Mouse (Mus musculus): ENCODE data around the gene Ppp1r37.

Ppp1r37 gene

GRCm38 (mm10) chr7:19572926-19573775, 10.3 kb upstream of the Ppp1r37 start:
- in situ Hi-C loops (cut with MboI, MseI) = no loop called here

- in situ Hi-C loops (cut with MboI, MseI) = no loop called here
These were observed 6.8 kb upstream of the Ppp1r37 start for GRCm38 (mm10) chr7:19569647-19570046.

GRCm38 (mm10) chr7:19567426-19567825, 4.5 kb upstream of the Ppp1r37 start:
- in situ Hi-C loops (cut with MboI, MseI) = no loop called here

- in situ Hi-C loops (cut with MboI, MseI) = no loop called here
These were observed 2.9 kb upstream of the Ppp1r37 start for GRCm38 (mm10) chr7:19565803-19566202.

DNA sequence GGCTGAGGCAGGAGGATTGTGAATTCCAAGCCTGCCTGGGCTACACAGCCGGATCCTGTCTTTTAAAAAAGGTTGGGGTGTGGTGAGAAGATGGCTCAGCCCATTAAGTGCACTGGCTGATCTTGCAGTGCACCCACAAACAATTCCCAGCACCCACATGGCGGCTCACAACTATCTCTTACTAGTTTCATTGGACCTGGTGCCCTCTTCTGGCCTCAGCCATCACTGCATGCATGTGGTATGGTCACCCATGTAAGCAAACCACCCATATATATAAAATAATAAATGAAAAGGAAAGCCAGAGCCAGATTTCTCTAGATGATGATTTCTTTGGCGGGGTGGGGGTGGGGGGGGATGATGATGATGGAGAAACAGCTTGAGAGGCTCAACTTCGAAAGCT, 1.6 kb upstream of the Ppp1r37 start:
- in situ Hi-C loops (cut with MboI, MseI) = no loop called here

DNA sequence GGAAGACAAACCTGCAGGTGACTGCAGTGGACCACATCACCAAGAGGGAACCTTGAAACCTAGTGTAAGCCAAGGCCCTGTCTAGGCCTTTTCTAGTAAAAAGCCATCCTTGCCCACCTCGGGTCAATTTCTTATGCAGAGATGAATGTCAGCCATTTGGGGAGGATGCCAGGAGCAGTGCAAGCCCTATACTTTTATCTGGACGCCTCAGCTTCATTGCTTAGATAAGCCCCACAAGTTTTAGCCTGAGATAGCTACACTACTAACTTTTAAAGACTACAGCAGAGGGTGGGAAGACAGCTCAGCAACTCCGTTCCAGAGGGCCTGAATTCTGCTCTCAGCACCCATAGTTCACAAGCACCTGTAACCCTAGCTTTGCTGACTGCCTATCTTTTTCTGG, 1.0 kb upstream of the Ppp1r37 start:
- in situ Hi-C loops (cut with MboI, MseI) = no loop called here

- in situ Hi-C loops (cut with MboI, MseI) = no loop called here
These were observed 872 bp downstream of the Ppp1r37 start for GRCm38 (mm10) chr7:19561765-19562642.

DNA sequence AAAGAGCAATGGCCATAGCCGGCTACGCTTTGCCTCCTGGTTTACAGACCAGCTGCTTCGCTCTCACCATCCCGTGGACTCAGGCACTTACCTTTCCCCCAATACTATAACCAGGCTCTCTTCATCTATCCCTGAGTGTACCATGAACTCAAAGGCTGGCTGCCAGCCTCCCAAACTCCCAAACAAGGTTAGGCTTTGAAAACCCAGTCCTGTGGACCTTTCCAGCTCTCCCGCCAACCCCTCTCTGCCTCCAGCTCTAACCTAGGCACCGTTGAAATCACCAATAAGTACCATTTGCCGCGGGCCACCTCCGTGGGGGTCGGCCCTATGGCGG, 1.5 kb downstream of the Ppp1r37 start:
- in situ Hi-C loops (cut with MboI, MseI) = no loop called here

DNA sequence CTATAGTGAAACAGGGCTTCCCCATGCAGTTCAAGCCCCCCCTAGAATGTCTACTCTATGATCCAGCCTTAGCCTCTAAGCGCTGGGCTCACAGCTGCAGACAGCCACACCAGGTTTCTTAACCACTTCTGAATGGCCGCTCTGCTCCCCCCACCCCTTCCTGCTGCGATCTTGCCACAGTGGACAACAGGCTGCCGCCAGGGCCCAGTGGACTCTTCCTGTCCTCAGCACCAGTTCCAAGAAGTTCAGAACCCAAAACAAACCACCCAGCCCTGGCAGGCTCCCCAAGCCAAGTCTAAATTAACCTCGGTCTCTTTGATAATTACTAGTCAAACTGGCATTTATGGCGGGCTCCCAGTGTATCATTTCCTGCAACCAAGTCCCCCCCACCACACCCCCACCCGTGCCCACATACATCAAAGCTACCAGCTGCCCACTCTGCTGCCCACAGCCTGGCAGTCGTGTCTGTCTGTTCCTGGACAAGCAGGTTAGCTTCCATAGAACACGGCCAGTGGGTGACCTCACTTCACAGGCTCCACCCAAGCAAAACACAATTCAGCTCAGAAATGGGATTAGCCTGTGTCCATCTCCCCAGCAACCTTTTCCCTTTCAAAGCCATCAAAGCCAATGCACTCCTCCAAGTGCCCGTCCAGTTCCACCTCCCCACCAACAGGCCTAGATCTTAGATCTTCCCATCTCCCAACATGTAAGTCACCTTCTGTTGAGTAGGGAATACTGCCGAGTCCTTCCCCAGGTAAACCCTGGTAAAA, 2.2 kb downstream of the Ppp1r37 start:
- in situ Hi-C loops (cut with MboI, MseI) = no loop called here

DNA sequence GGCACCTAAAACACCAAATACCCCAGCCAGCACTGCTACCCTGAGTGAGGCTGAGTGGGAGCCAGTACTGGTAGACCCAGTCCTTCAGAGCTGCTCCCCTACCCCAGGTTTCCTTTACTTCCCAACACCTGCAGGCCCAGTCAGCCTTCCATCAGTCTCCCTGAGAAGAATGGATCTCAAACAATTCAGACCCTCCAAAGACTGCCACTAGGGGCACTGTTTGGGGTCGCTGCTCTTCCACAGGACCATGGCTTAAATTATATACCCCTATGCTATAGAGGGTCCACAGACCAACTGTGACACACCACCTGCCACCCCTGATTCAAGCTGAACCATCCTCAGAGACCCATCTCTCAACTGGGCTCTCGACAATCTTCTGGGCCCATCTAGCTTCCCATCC, 3.9 kb downstream of the Ppp1r37 start:
- in situ Hi-C loops (cut with MboI, MseI) = no loop called here

GRCm38 (mm10) chr7:19557982-19558900, 4.6 kb downstream of the Ppp1r37 start:
- in situ Hi-C loops (cut with MboI, MseI) = no loop called here

- in situ Hi-C loops (cut with MboI, MseI) = no loop called here
These were observed 5.8 kb downstream of the Ppp1r37 start for GRCm38 (mm10) chr7:19557086-19557485.

- in situ Hi-C loops (cut with MboI, MseI) = no loop called here
These were observed 8.7 kb downstream of the Ppp1r37 start for GRCm38 (mm10) chr7:19554168-19554567.

DNA sequence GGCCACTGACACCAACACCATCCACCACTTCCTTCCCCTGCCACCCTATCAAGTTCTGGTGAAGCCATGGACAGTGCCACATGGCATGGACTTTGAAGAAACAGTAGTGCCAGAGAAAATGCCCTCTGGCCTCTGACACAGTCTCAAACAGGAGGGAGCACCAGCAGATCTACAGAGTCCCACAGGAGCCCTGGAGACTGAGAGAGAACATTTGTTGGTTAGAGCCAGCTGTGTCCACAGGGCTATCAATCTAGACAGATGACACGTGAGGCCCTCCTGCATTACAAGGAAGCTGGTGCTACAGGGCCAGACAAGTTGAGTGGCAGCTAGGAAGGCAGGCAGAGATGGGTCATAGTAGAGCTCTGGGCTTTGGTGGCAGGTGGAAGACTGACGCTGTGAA, 10.4 kb downstream of the Ppp1r37 start:
- in situ Hi-C loops (cut with MboI, MseI) = no loop called here

DNA sequence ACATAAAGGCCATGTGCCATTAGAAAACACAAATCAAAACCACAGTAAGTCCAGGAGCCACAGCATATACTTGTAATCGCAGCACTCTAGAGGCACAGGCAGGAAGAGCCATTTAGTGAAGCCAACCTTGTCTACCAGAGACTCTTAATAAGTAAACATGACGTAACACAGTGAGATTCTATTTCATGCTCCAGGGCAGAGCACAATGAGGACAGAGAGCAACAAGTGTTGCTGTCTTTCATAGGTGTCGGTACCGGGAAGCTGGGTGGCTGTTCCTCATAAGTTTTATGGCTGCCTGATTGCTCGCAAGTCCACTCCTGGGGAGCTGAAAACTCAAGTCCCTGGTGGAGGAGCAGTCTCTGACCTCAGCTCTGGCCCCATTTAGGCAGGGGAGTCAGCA, 11.2 kb downstream of the Ppp1r37 start:
- in situ Hi-C loops (cut with MboI, MseI) = no loop called here

DNA sequence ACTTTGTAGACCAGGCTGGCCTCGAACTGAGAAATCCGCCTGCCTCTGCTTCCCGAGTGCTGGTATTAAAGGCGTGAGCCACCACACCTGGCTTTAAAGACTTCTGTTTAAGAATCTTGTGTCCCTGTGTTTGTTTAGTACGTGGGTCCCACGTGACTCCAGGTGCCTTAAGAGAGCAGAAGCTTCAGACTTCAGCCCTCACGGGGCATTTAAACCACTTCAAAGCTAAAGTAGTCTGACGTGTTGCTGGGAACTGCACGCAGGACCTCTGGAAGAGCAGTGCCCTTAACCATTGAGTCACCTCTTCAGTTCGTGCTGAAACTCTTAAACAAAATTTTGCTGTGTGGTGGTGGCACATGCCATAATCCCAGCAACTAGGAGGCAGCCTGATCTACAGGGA, 13.5 kb downstream of the Ppp1r37 start:
- in situ Hi-C loops (cut with MboI, MseI) = no loop called here

DNA sequence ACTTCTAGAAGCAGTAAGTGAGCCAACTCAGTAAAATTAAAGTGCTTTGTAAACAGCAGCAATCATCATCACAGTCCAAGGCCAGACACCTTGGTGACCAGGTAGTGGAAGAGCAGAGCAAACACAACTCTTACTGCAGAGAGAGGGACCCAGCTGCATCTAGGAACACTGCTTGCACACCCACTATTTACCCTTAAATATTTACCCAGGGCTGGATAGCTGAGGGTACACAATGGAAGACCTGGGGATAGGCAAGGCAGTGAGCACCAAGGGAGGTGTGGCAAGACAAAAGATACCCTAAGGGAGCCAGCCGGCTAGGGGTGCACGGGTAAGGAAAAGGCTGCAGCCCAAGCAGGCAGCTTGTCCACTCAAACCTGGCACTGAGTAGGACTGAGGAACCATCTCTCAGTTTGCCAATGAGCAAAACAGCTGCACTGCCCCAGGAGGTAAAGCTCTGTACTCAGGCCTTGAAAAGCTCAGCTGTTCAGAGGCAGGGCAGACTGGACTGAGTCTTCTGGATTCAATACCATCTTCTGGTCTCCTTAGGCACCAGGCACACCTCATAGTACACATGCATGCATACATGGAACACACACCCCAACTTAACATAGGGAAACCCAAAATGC, 15.4 kb downstream of the Ppp1r37 start:
- in situ Hi-C loops (cut with MboI, MseI) = no loop called here

DNA sequence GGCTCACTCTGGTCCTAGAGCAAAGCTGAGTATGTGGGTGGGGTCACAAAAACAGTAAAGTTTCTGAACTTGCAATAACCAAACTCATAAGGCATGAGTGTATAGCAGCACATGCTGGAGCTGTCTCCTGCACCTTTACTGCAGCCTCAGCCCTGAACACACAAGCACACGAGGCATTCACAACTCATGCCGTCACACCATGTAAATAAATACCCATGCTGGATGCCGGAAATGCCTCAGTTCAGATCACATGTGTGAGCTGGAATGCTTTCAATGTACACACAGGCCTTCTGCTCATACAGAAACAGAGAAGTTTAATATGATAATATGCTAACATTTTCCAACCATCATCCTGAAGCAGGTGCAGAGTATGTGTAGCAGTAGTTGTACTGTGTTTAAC, 16.9 kb downstream of the Ppp1r37 start:
- in situ Hi-C loops (cut with MboI, MseI) = no loop called here

- in situ Hi-C loops (cut with MboI, MseI) = no loop called here
These were observed 19.3 kb downstream of the Ppp1r37 start for GRCm38 (mm10) chr7:19543584-19543983.

DNA sequence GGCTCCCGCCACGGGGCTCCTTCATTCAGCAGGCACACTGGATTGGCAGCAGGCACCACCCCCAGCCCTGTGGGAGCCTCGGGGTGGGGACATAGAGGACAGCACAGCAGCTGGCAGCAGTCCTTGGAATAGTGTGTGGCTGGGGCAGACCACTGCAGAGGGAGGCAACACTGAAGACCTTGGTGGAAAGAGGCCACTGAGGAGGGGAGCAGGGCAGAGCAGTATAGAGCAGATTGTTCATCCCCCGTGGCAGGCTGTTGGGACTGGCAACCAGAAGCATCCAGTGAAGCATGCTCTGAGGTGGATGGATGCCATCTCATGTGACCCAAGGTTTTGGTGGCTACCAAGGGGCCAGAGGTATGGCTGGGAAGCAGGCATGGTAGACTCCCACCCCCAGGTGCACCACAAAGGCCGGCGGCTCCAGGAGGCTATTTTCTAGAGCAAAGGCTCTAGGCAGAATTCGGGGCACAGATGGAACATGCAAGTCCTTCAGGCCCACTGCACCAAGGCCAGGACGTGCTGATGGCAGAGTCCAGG, 20.7 kb downstream of the Ppp1r37 start:
- in situ Hi-C loops (cut with MboI, MseI) = no loop called here
